Mouse (Mus musculus) midbrain, embryonic 11.5 days (tissue): ENCODE data around the gene Sart1. TPM values are rescaled to one million over a fixed set of nuclear protein-coding genes. Genes with fewer than 3 reads are reported as not detected.

Source experiments
- ATAC-seq: fragments of 200-750 bp; cut with Nextera tagmentation; 2 replicates; pipeline ENCODE4 v1.8.0; 2017; ENCODE audit warnings: moderate TSS enrichment, moderate library complexity; ENCODE audit not compliant: low FRiP score
- DNase-seq: peaks from one replicate; pipeline ENCODE4 v3.0.0; 2015; ENCODE audit warnings: low spot score; ENCODE audit errors: missing footprints
- H3K27ac ChIP-seq: fragments of 300-500 bp; sonication (generic); 2 replicates; pipeline ENCODE4 v1.5.1; 2014; ENCODE audit warnings: low read depth, low read length
- H3K27me3 ChIP-seq: fragments of 300-500 bp; sonication (generic); 2 replicates; pipeline ENCODE4 v1.6.1; 2014; ENCODE audit warnings: mild to moderate bottlenecking, low read length, moderate library complexity, mixed read lengths; ENCODE audit not compliant: control insufficient read depth, insufficient read depth
- H3K36me3 ChIP-seq: fragments of 300-500 bp; sonication (generic); 2 replicates; pipeline ENCODE4 v1.6.1; 2014; ENCODE audit warnings: mild to moderate bottlenecking, low read length, moderate library complexity, mixed read lengths; ENCODE audit not compliant: control insufficient read depth, insufficient read depth
- H3K4me1 ChIP-seq: fragments of 300-500 bp; sonication (generic); 2 replicates; pipeline ENCODE4 v1.6.1; 2014; ENCODE audit warnings: low read length; ENCODE audit not compliant: control insufficient read depth, insufficient read depth
- H3K4me2 ChIP-seq: fragments of 300-500 bp; sonication (generic); 2 replicates; pipeline ENCODE4 v1.6.1; 2014; ENCODE audit warnings: mild to moderate bottlenecking, moderate library complexity
- H3K4me3 ChIP-seq: fragments of 300-500 bp; sonication (generic); 2 replicates; pipeline ENCODE4 v1.5.1; 2014; ENCODE audit warnings: low read depth, low read length
- H3K9ac ChIP-seq: fragments of 300-500 bp; sonication (generic); 2 replicates; pipeline ENCODE4 v1.6.1; 2014; ENCODE audit warnings: low read length
- H3K9me3 ChIP-seq: fragments of 300-500 bp; sonication (generic); 2 replicates; pipeline ENCODE4 v1.6.1; 2016; ENCODE audit warnings: low read length; ENCODE audit not compliant: control insufficient read depth
- WGBS: fragments of 180-500 bp; shearing (Covaris S2); extraction: QIAGEN DNeasy Blood & Tissue Kit; methylation state at CpG from one replicate; pipeline ENCODE4 v1.1.7; 2014; 5-methylcytosine and 5-hydroxymethylcytosine counted together
- polyA plus RNA-seq: library from polyadenylated mRNA; unstranded; fragments of >200 nt; fragmentation: Nextera tagmentation; extraction: Ambion mirVana; gene quantifications from 2 replicates; pipeline ENCODE4 v1.2.1, GENCODE M21; 2014

The Sart1 gene
- polyA plus RNA-seq = 74.0 and 81.0 TPM in 2 replicates

DNA sequence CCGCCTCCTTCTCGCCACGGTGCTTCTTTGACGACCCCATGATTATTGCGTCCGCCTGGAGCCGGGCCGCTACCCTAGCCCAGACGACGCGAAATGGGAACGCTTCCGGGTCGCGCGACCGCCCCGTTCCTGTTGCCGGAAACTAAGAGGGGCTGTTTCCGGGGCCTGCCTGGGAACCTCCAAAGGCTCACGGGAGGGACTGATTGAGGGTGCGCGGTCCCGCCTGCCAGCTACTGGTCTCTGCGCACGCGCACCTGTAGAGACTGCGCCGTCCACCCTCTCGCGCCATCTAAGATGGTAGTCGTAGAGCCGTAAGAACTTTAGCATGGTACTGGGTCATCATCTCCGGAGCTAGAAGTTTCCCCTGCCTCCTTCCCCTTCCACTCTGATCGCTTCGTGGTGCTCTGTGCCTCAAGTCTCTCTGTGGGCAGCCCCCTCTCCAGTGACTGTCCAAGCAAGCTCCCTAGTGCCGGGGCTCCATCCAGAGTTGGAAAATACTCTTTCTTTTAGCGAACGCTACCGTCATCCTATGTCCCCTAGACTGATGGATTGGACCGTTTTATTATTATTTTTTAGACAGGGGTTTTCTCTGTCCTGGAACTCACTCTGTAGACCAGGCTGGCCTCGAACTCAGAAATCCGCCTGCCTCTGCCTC lies at the start of gene Sart1:
Gene Sart1 (minus strand): TSS at position 116 of the 655 bp plus-strand sequence.
- WGBS = 2% methylated on average over 43 of the region's 43 CpGs
- DNase-seq (peak; percentile 99), ATAC-seq (peak; percentile 95)
- Histone ChIP-seq H3K27ac (peak within 1 kb of the TSS; percentile 57), H3K4me2 (peak within 1 kb of the TSS; percentile 97), H3K9ac (peak within 1 kb of the TSS; percentile 87), H3K4me3 (peak within 1 kb of the TSS; percentile 100), H3K4me1 (peaks cover 24% of the 10 kb centered on the region), H3K36me3 (peaks cover 13% of the 10 kb centered on the region), H3K27me3 (no peaks in the 10 kb centered on the region), H3K9me3 (no peaks in the 10 kb centered on the region)

DNA sequence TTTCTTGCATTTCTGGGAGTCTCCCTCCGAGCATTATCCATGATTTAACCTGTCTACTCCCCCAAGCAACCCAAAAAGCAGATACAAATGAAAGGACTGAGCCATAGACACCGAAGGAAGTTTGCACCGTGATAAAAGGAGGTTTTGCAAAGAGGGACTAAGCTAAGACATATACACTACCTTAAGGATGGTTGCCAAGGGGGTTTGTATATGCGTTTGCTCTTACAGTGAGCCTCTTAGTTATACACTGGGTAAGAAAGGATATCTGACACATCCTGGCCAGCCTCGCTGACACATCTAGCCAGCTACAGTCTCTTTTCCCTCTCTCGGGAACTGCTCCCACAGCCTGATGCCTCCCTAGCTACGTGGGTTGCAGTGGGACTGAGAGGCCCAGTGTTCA lies 45.4 kb upstream of the Sart1 start:
- H3K4me2 ChIP-seq = peak overlapping the region; percentile 46
- H3K4me3 ChIP-seq = no peak overlapping the region
- H3K36me3 ChIP-seq = no peaks in the 10 kb centered on the region
- H3K4me1 ChIP-seq = peaks cover 7% of the 10 kb centered on the region
- ATAC-seq (no peak), DNase-seq (peak; percentile 67)
- no peaks in the 10 kb centered on the region for H3K27me3 ChIP-seq
- 80% methylated on average over 7 of the region's 7 CpGs for WGBS
- no peak overlapping the region for H3K27ac ChIP-seq
- H3K9me3 ChIP-seq = no peaks in the 10 kb centered on the region
- peak overlapping the region; percentile 49; the same call in 1 of the 2 replicates for H3K9ac ChIP-seq

DNA sequence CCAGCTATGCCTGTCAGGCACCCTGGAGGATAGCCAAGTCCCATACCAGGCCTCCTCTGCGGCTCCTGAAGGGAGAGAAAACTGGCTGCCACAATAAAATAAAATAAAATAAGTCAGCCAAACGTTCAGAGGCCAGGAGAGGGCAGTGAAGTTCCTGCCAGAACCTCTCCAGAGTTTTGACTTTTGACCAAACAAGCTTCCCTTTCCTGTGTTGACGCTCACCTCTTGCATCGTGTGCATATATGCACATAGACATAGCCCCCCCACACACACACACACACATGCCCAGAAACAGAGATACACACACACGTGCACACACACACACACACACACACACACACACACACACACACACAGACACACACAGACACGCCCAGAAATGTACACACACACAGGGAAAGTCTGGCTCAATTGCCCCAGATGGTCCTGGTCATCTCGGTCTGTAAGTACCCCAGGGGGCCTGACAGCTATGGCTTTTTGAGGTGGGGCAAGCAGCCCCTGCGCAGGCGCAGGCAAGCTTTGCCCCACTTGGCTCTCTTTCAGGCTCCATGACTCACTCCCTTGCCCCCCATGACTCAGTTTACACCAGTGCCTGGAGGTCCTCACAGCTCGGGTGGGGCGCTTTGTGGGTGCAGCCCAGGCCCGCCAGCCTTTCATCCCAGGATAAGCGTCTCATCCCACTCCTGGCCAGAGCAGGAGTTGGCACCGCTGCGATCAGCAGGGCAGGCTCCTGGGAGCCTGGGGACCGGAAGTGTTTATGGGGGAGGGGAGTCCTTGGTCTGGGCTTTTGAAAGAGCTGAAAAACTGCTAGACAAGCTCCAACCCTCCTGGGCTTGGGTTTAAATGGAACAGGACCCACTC lies 44.7 kb upstream of the Sart1 start:
- DNase-seq = peak; percentile 89
- WGBS = 11% methylated on average over 16 of the region's 16 CpGs
- H3K4me2 ChIP-seq = peak overlapping the region; percentile 46
- H3K27me3 ChIP-seq = no peaks in the 10 kb centered on the region
- H3K36me3 ChIP-seq = no peaks in the 10 kb centered on the region
- H3K27ac ChIP-seq = no peak overlapping the region
- peak overlapping the region; percentile 20; the same call in 1 of the 2 replicates for H3K4me3 ChIP-seq
- H3K9ac ChIP-seq = peak overlapping the region; percentile 49
- peaks cover 7% of the 10 kb centered on the region for H3K4me1 ChIP-seq
- H3K9me3 ChIP-seq = no peaks in the 10 kb centered on the region
- no peak for ATAC-seq

DNA sequence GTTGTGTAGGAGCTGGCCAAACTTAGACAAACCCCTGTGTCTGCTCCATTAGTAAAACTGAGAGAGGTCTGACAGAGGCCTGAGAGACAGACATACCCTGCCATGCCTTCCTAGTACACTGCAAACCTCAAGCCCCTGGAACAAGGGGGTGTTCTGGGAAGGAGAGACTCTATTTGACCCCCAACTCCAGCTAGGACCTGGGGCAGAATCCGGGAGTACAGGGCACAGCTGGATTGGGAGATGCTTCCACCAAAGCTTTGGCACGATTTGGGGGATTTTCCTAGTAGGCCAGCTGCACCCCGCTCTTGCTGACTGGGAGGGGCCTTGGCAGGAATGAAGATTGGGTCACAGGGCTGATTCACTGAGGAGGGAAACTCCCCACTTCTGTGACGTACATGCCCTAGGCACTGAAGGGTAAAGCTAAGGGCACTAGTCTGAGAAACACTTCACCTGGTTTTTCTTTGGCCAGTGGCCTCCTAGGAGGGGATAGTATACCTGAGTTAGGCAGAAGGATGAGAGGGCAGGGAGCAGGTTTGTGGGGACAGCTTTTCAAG lies 43.5 kb upstream of the Sart1 start:
- Histone ChIP-seq H3K9me3 (no peaks in the 10 kb centered on the region), H3K4me2 (no peak overlapping the region), H3K4me3 (no peak overlapping the region), H3K27ac (no peak overlapping the region), H3K9ac (no peak overlapping the region), H3K36me3 (no peaks in the 10 kb centered on the region), H3K4me1 (peaks cover 7% of the 10 kb centered on the region), H3K27me3 (no peaks in the 10 kb centered on the region)
- DNase-seq (no peak), ATAC-seq (no peak)
- 74% methylated on average over 4 of the region's 4 CpGs for WGBS

DNA sequence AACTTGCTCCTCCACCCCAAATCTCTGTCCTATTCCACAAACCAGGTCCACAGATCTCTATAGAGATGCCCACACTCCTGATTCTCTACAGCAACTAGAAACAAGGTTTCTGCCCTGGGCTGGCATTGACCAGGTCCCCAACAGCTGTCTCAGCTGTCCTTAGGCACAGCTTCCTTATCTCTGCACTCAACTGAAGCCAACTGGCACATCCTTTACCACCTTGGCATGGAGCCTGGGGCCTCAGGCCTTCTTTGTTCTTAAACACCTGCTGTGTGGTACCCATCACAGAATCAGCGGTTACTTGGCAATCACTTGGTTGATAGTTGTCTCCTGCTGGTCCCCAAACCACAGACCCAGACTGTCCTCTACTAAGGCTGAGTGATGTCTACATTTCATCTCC lies 41.9 kb upstream of the Sart1 start:
- no peak overlapping the region for H3K27ac ChIP-seq
- DNase-seq (peak; percentile 21), ATAC-seq (no peak)
- H3K27me3 ChIP-seq = no peaks in the 10 kb centered on the region
- H3K4me1 ChIP-seq = peaks cover 14% of the 10 kb centered on the region
- no peak overlapping the region for H3K4me2 ChIP-seq
- H3K4me3 ChIP-seq = no peak overlapping the region
- 0 out of 2 replicates have a peak, but pooled peaks cover 5% of the 10 kb centered on the region for H3K36me3 ChIP-seq
- 90% methylated on average over 1 of the region's 1 CpGs for WGBS
- H3K9me3 ChIP-seq = no peaks in the 10 kb centered on the region
- H3K9ac ChIP-seq = no peak overlapping the region

DNA sequence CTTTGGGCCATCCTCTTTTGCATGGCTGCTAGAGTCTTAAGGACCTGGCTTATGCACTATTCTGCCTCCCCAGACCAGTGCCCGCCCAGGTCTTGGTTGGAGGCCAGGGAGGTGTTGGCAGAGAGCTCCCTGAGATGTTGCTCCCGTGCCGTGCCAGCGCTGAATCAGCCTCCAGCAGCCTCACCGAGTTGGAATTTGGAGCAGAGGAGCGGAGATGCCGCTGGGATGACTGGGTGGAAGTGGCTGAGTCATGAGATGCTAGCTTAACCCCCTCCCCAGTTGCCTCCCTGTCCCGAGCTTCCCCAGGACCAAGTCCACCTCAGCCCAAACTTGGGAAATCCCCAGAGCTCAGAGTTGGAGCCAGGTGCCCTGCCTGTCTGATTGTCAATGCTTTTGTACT lies 41.3 kb upstream of the Sart1 start:
- Histone ChIP-seq H3K4me1 (peaks cover 14% of the 10 kb centered on the region), H3K27me3 (no peaks in the 10 kb centered on the region), H3K36me3 (0 out of 2 replicates have a peak, but pooled peaks cover 5% of the 10 kb centered on the region), H3K4me3 (no peak overlapping the region), H3K9ac (no peak overlapping the region), H3K4me2 (no peak overlapping the region), H3K9me3 (no peaks in the 10 kb centered on the region), H3K27ac (no peak overlapping the region)
- ATAC-seq (no peak), DNase-seq (peak; percentile 33)
- 75% methylated on average over 8 of the region's 8 CpGs for WGBS

DNA sequence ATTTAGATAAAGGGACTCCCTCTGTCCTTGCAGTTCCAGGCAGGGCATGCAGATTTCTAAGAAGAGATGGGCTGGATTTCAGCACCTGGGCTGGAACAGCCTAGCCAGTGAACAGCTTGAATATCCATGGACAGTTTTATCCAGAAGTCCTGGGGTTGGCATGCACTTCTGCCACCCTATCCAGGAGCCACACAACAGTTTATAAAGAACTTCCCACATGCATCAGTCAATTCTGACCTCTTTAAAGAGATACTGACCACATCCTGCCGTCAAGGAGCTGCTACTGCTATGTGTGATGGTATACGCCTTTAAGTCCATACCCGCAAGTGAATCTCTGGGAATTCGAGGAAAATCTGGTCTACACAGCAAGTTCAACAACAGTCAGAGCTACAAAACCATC lies 40.7 kb upstream of the Sart1 start:
- 84% methylated on average over 4 of the region's 4 CpGs for WGBS
- 0 out of 2 replicates have a peak, but pooled peaks cover 5% of the 10 kb centered on the region for H3K36me3 ChIP-seq

DNA sequence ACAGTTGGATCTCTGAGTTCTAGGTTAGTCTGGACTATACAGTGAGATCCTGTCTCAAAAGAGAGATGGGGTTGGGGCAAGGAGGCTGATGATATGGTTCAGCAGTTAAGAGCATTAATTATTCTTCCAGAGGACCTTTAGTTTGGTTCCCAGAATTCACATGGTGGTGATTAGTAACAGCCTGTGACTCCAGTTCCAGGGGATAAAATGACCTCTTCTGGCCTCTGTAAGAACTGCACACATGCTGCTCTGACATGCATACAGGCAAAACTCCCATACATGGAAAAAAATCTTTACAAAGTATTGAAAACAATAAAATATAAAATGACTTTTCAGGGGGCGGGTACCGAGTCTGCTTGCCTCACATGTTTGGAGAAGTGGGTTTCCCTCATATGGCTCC lies 39.6 kb upstream of the Sart1 start:
- H3K4me1 ChIP-seq = peaks cover 18% of the 10 kb centered on the region
- no peaks in the 10 kb centered on the region for H3K9me3 ChIP-seq
- H3K27me3 ChIP-seq = no peaks in the 10 kb centered on the region
- no peak overlapping the region for H3K4me2 ChIP-seq
- H3K4me3 ChIP-seq = no peak overlapping the region
- ATAC-seq = no peak
- H3K36me3 ChIP-seq = 0 out of 2 replicates have a peak, but pooled peaks cover 5% of the 10 kb centered on the region
- DNase-seq = peak; percentile 84
- no peak overlapping the region for H3K9ac ChIP-seq
- no peak overlapping the region for H3K27ac ChIP-seq
- WGBS = 94% methylated on average over 2 of the region's 2 CpGs

More for the DNA sequence above, 40.7 kb upstream of the Sart1 start:
- H3K4me2 ChIP-seq = no peak overlapping the region
- H3K4me1 ChIP-seq = peaks cover 14% of the 10 kb centered on the region
- no peaks in the 10 kb centered on the region for H3K9me3 ChIP-seq
- H3K9ac ChIP-seq = no peak overlapping the region
- H3K27ac ChIP-seq = no peak overlapping the region
- ATAC-seq (no peak), DNase-seq (peak; percentile 65)
- no peaks in the 10 kb centered on the region for H3K27me3 ChIP-seq
- H3K4me3 ChIP-seq = no peak overlapping the region
